Mouse (Mus musculus) cerebellum, postnatal 10 days (tissue): Measurements from ENCODE around the gene Gipc3.
A peak's percentile ranks its signal among the peaks of the same experiment; 100 is the strongest.

Experiments
- DNase-seq, 2 experiments: peaks; one replicate each; pipeline ENCODE4 v3.0.0; 2021; ENCODE audit warnings: mixed read lengths in 2 of 2

Gipc3 gene

GRCm38 (mm10) chr10:81346453-81347067, 3.5 kb upstream of the Gipc3 start:
- peak; percentile 52 to 54 for DNase-seq

GRCm38 (mm10) chr10:81345162-81345534, 2.1 kb upstream of the Gipc3 start:
- no peak for DNase-seq

DNA sequence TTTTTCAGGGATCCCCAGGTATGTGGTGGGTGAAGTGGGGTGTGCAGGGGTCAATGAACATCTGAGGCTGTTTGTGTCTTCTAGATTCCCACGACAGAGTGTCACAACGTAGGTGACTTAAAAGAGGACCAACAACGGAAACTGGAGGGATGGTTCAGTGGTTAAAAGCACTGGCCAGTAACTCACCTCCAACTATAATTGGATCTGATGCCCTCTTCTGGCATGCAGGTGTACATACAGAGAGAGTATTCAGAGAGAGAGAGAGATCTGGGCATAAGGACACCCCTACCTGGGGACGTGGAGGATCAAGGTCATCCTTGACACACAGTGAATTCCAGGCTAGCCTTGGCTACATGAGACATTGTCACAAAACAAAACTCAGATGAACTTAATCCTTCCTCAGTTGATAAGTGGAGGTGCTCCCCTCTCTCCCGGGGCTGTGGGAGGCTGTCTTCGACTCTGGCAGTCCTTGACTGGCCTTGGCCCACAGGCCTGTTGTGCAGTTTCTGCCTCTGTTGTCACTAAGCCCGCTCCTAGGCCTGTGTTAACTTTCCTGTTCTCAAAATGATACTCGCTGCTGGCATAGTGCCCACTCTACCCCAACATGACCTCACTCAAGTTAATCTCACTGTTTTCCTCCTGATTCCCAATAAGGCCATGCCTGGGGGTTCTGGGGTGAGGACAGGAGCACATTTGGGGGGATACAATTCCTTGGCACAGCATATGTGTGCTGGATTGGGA, 1.5 kb upstream of the Gipc3 start:
- DNase-seq = peak; percentile 42 to 59

DNA sequence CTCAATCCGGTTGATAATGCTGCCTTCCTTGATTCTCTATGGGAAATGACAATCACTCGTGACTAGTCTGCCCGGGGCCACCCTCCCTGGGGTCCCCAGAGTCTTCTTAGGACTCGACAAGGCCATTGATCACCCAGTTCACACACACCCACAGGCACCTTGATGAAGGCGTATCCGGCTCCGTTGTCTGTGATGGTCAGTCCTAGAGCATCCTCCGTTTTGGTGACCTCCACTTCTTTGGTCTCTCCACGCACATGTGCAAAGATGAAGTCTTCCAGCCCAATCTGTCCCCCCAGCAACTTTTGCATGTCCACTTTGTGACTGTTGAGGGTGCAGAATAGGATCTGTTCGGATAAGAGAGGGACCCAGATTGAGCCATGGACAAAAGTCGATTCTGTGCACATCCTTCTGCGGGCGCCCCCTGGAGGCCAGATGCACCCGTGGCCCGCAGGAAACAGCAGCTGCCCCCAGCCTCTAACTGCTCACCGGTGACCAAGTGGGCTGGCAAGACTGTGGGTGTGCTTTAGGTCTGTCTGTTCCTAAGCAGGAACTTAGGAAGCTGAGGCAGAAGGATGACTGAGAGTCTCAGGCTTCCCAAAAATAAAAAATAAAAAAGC, 1.6 kb downstream of the Gipc3 start:
- DNase-seq = peak; percentile 87

DNA sequence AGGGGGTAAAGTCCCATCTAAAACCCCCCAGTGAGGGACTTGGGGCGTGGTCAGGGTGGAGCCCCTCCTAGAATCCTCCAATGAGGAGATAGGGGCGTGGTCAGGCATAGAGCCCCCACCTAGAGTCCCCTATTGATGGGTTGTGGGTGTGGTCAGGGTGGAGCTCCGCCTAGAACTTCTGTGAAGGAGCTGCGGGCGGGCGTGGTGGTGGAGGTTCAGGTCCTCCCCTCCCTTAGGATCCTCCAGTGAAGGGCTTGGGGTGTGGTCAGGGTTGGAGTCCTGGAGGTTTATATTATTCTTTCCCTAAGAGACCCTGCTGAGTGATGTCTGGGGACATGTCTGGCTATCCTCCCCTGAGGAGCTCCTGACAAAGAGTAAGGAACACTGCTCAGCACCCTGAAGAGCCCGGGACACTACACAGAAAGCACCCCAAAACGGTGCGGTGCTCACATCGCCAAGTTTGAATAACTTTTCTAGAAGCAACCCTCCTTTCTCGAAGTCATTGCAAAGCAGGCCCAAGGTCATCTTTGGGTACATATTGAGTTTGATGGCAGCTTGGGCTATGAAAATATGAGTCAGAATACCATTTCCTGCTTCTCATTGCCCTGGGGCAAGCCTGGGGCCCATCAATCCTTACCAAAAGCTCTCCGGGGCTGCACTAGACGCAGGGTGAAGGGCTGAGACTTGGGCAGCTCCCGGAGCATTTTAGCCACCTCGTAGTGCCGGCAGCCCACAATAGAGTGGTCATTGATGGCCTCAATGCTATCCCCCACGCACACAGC, 2.3 kb downstream of the Gipc3 start:
- no peak for DNase-seq

GRCm38 (mm10) chr10:81336558-81336957, 6.5 kb downstream of the Gipc3 start:
- no peak for DNase-seq

GRCm38 (mm10) chr10:81335393-81336340, 7.4 kb downstream of the Gipc3 start:
- DNase-seq = peak; percentile 66 to 78

GRCm38 (mm10) chr10:81334324-81334723, 8.7 kb downstream of the Gipc3 start:
- no peak for DNase-seq

GRCm38 (mm10) chr10:81332277-81332676, 10.8 kb downstream of the Gipc3 start:
- no peak for DNase-seq

GRCm38 (mm10) chr10:81330007-81330406, 13.1 kb downstream of the Gipc3 start:
- no peak for DNase-seq

DNA sequence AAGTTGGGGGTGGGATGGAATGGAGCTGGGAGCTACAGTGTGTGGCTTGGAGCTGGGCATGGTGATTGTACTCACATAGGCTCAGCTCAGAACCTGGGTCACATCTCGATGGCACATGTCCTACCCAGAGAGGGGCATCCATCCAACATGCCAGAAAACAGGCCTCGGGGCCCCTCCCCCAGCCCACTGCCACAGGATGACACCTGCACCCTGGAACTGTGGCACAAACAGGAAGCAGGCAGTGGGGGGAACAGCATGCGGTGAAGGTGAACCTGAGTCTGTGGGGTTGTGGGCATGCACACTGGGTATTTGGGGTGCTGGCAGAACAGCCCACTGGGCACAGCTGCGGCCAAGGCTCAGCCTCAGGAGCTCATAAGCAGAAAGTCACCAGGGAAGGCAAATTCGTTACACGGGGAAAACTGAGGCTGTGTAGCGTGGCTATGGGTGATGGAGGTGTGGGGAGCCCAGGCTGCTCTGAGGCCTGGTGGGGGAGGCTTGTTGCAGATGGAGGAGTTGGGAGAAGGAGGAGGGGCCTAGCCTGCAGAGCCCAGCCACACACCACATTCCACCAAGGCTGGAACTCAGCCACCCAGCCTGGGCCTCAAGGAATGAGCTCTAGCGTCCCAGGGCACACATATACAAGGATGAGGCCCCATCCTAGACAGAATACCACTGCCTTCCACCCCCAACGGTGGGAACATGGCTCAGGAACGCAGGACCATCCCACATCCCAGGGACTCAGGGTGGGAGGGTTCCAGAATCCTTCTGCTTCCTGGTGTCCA, 13.7 kb downstream of the Gipc3 start:
- no peak for DNase-seq

DNA sequence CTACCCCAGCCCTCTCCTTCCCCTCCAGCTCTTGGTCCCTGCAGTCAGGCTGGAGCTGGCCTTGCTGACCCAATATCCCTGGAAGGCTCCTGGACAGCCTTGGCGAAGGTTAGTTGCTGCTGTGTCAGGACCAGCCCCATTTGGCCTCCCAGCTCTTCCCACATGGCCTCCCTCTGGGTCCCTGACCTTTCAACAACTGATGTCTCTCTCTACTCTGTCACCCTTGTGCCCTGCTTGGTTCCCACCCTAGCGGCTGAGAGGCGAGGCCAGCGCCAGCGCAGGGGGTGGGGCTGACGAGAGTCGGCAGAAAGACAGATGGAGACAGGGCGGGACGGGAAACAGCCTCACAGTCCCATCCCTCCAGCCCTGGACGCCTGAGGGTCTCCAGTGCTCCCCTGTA, 14.7 kb downstream of the Gipc3 start, which contains the start of gene Tbxa2r:
TSS of gene Tbxa2r (plus strand) at position 346 of the 400 bp plus-strand sequence.
- no peak for DNase-seq

GRCm38 (mm10) chr10:81327959-81328358, 15.1 kb downstream of the Gipc3 start:
- DNase-seq = no peak

DNA sequence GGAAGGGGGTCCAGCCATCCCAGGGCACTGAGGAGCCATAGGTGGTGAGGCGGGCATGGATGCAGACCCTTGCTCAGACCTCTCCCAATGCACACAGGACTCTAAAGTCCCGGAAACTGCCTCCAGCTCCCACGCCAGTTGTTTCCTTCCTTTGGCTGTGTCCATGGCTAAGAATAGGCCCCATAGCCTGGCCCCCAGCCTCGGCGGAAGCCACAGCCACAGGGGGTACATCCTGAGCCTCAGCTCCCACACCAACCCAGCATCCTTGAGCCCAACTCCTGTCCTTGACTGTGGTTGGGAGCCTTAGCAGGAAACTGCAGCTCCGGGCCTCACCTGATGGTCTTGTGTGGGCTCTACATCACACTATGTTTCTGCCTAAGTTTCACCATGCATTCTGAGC, 16.2 kb downstream of the Gipc3 start:
- no peak for DNase-seq

GRCm38 (mm10) chr10:81325781-81326180, 17.3 kb downstream of the Gipc3 start:
- no peak for DNase-seq

- DNase-seq = no peak
These were observed 17.9 kb downstream of the Gipc3 start for GRCm38 (mm10) chr10:81325176-81325575.

DNA sequence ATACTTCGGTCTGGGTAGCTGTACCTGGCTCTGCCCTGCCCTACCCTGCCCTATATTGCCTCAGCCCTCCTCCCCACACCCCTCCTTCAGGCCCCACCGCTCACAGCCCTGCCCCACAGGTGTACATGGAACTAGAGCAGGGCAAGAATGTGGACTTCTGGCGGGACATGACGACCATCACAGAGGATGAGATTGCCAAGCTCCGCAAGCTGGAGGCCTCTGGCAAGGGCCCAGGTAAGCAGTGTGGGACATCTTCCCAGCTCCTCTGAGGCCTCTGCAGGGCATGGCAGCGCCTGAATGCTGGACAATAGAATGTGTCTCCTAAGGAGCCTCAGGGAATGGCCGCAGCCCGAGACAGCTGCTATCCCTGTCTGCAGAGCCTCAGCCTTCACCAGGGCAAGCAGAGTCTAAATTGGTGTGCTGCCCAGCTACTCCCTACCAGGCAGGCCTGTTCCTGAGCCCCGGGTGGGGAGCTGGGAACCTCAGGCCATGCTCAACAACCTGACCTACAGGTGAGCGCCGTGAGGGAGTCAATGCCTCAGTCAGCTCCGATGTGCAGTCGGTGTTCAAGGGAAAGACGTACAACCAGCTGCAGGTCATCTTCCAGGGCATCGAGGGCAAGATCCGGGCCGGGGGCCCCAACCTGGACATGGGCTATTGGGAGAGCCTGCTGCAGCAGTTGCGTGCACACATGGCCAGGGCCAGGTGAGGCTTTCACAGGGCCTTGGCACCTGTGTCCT, 19.1 kb downstream of the Gipc3 start:
- DNase-seq = no peak

- DNase-seq = no peak
These were observed 19.8 kb downstream of the Gipc3 start for GRCm38 (mm10) chr10:81323141-81323775.

DNA sequence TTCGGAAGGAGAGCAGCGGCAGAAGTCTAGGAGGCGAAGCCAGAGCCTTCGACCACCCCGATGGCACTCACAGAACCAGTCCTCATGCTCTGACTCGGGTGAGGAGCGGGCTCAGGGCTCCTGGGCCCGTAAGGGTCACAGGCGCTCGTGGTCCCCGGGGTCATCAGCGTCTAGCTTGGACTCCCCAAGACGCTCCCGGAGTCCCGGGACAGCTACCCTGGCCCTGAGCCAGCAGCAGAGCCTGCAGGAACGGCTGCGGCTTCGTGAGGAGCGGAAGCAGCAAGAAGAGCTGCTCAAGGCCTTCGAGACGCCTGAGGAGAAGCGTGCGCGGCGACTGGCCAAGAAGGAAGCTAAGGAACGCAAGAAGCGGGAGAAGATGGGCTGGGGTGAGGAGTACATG, 20.6 kb downstream of the Gipc3 start:
- DNase-seq = no peak

DNA sequence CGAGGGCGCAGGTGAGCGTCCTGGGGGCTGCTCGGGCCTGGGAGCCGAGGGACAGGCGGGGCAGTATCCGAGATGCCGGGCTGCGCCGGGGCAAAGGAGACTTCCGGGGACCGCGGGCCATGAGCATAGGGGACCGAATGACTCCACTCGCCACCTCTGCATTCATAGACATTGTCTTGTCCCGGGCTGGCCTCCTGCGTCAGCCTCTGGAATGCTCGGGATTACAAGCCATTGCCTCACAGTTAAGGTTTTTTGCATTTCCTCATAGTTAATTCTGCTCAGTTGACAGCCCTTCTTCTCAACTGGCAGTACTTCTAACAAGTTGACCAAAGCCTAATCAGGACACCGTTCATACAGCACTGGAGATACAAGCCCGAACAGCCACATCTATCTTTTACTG, 21.6 kb downstream of the Gipc3 start:
- no peak for DNase-seq
